Mouse (Mus musculus): Measurements from ENCODE around the gene Snrnp200.
"Not testable (repeated sequence)": the region's sequence is repeated elsewhere in the genome, so short reads cannot be mapped to it uniquely, and the experiment has no call there.

The Snrnp200 gene

DNA sequence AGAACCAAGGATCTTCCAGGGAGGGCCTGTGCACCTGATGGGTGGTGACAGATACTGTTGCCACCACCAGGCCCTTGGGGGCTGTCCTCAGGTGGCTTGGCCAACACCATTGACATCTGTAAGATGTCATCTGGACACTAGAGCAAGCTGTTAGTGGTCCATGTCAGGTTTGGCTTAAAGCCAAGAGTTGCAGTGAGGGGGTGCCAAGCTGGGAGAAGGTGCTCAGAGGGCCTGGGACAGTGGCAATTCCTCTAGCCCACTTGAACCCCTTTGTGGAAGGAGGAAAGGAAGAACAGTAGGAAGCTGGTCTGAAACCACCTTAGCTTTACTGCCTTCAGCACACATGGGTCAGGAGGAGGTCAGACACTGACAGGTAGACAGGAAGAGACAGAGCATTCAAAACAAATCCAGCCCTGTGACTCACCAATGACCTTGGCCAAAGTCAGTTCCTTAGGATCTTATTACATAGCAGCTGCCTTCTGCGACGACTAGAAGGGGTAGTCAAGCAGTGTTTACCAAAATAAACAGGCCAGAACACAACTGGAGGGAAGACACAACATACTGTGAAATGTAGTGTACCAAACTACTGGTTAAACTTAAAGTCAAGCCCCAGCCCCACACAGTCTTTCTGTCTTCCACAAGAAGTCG, 43.8 kb downstream of the Snrnp200 start:
- in situ Hi-C loops (cut with MboI; ENCODE audit: low sequenced_read_pairs) = loop anchor here (10.0 kb wide), 1 partner anchor 93 kb away; no protein-coding TSS in a partner anchor

DNA sequence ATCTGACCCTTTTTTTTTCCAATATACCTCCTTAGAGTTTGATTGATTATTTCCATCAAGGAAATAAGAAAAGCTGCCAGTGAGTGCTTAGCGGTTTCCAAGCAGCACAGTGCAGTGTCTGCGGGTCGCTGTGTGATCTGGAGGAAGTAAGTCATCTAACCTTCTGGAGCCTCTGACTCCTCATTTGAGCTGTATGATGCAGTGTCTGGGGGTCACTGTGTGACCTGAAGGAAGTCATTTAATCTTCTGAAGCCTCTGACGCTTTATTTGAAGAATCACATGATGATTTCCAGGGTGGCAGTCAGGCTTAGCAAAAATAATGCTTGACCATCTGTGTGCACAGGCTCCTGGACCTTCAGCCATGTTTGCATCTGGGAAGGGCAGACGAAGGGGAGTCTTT, 44.6 kb downstream of the Snrnp200 start:
- in situ Hi-C loops (cut with MboI; ENCODE audit: low sequenced_read_pairs) = loop anchor here (10.0 kb wide), 1 partner anchor 92 kb away; no protein-coding TSS in a partner anchor

DNA sequence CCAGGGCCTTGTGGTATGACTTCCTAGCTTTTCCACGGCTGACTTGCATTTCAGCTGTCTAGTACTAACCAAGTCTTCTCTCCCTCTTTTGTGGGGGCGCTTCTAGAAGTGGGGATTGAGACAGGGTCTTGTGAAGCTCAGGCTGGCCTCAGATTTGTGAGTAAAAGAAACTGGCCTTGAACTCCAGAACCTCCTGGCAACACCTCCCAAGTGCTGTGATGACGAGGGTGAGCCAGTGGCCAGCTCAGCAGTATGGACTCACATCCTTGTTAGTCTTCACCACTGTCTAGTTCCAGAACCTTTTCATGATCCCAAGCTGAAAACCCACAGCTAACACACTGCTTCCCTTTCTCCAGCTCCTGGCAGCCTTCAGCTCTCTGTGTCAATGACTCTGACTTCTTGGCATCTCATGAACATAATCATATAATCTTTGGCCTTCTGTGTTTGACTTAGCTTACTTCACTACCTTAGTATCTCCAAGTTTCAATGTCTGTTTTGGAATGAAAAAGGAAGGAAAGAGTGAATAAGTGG, 46.5 kb downstream of the Snrnp200 start:
- in situ Hi-C loops (cut with MboI; ENCODE audit: low sequenced_read_pairs) = loop anchor here (10.0 kb wide), 1 partner anchor 90 kb away; no protein-coding TSS in a partner anchor

DNA sequence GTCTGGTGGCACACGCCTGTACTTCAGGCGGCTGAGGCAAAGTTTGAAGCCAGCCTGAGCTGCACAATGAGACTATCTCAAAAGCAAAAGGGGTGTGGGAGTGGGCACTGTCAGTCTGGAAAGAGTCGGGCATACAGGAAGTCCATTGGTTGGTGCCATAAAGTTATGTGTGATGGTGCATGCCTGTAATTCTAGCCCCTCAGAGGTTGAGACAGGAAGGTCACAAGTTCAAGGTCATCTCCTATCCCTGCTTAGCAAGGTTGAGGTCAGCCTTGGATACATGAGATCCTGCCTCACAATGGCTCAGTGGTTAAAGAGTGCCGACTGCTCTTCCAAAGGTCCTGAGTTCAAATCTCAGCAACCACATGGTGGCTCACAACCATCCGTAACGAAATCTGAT, 47.1 kb downstream of the Snrnp200 start:
- in situ Hi-C loops (cut with MboI; ENCODE audit: low sequenced_read_pairs) = loop anchor here (10.0 kb wide), 1 partner anchor 90 kb away; no protein-coding TSS in a partner anchor

DNA sequence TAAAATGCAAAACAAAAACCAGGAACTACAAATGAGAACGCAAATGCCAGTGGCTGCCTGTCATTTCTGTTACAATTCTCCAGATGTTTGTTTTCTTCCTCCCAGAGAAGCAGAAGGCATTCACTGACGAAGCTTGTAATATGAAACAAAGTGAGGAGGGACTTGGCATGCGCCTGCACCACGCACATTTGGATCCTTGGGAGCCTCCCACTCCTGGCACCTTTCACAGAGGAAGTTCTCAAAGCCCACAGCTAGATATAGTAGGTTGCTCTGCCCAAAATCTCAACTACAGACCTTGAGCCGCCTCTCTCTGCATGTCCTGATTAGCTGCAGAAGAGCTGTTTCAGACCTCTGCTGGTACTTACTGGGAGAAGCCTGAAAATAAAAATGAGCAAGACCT, 51.2 kb downstream of the Snrnp200 start:
- in situ Hi-C loops (cut with MboI; ENCODE audit: low sequenced_read_pairs) = loop anchor here (10.0 kb wide), 1 partner anchor 85 kb away; no protein-coding TSS in a partner anchor

DNA sequence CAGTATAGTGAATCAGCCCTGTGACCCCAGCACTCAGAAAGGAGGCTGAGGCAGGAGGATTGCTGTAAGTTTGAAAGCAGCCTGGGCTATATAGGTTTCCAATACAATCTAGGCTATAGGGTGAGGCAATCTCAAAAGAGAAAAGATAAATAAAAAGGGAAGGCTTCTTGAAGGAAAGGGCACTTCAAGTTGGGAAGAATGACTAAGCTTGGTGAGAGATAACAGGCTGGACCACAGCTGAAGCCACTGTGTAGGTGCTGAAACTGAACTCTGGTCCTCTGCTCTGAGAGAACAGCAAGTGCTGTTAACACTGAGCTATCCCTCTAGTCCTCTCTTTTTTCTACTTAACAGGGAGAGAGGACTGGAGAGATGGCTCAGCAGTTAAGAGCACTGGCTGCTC, 54.3 kb downstream of the Snrnp200 start:
- in situ Hi-C loops (cut with MboI; ENCODE audit: low sequenced_read_pairs) = no loop called here

DNA sequence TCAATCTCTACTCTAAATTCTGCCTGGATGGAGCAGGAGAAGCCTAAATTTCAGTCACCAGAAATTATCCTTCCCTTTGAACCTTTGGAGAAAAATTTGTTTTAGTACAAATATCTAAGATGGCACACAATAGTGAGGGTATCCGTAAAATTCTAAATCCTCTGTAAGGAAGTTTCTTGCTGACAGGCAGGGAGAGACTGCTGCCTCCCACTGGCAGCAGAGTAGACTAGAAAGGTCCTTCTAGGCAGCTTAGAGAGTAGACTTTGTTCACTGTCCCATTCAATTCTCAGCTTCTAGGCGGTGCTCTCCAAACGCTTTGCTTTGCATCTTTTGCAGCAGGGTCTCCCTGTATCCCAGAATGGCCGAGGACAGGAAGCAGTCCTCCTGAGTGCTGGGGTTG, 59.7 kb downstream of the Snrnp200 start:
- in situ Hi-C loops (cut with MboI; ENCODE audit: low sequenced_read_pairs) = no loop called here

DNA sequence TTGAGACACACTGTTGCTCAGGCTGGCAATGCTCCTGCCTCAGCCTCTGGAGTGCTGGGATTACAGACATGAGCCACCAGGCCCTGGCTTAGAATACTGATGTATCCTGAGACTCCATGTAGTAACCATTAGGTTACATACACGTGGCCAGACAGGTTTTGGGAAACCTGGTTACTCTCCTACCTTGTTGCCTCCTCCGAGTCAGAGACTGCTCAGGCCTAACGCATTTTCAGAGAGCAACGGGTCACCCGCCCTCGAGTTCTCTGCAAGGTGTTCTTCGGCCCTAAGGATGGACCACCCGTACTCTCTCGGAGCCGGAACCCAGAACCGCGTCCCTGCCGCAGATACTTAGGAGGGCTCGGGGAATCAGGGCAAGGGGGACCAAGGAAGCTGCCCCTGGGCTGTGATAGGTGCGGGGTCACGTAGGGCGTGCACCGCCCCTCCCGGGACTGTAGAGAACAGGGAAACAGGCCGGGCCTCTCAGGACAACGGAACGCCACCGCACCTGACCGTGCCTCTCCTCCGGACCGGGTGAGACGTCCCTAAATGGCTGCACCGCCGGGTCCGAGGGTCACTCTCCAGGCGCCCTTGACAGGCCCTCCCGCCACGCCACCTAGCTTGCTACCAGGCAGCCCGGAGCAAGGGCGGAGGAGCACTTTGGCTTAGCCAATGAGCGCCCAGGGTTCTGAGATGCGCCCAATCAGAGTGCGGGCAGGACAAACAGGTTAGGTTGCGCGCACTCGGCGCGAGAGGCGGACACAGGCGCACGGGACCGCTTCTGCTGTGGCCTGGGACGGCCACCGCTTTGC, 61.5 kb downstream of the Snrnp200 start, which contains the start of gene Stard7:
Gene Stard7, plus strand, starts transcription at position 728 of the 809 bp plus-strand sequence.
- in situ Hi-C loops (cut with MboI; ENCODE audit: low sequenced_read_pairs) = no loop called here

DNA sequence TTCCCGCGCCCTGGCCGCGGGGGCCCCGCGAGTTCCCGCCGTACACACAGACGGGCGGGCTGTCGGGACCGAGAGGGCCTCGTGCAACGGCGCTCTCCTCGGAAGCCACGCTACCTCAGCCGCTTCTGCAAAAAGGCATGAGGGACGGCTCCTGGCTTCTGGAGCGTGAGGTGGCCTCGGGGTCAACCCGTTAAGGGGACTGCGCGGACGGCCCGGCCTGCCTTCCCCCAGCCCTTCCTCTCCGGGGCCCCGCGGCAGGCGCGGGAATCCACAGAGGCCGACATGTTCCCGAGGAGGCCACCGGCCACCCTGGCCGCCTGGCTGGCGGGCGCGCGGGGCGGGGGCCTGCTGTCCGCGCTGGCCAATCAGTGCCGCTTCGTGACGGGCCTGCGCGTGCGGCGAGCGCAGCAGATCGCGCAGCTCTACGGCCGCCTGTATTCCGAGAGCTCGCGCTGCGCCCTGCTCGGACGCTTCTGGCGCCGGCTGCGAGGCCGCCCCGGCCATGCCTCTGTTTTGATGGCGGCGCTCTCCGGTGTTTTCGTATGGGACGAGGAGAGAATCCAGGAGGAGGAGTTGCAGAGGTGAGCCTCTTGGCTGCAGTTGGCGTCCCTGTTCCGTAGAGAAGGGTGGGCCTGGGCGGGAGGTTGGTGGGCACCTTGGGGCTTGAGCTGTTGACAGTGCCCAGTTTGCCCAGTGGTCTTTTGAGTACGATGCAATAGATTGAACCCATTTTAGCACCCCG, 62.3 kb downstream of the Snrnp200 start:
- in situ Hi-C loops (cut with MboI; ENCODE audit: low sequenced_read_pairs) = no loop called here

DNA sequence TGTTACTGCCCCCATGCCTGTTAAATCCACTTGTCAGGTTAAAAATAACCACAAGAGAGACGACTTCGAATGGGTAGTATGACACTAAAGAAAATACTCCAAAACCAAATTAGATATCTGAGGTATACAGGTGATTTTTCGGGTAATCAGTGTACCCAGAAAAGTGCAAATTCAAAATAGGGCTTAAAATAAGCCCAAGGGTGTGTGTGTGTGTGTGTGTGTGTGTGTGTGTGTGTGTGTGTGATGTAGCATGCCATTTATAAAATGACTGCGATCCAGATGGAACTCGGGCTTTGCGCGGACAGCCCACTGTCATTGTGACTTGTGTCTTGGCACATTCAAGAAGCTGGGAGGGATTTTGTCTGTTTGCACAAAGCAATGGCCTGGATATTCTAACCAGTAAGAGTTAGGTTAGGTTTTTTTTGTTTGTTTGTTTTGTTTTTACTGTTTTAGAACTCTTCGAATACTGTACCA, 62.9 kb downstream of the Snrnp200 start:
- in situ Hi-C loops (cut with MboI; ENCODE audit: low sequenced_read_pairs) = no loop called here

DNA sequence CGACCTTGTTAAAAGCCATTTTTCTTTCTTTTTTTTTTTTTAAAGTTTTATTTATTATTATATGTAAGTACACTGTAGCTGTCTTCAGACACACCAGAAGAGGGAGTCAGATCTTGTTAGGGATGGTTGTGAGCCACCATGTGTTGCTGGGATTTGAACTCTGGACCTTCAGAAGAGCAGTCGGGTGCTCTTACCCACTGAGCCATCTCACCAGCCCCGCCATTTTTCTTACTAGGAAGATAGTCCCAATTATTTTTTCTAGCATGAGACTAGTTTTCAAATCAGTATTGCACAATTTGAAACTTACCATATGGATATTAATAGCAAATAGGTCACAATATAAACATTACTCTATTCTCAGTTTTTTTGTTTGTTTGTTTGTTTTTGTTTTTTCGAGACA, 63.9 kb downstream of the Snrnp200 start:
- in situ Hi-C loops (cut with MboI; ENCODE audit: low sequenced_read_pairs) = not testable (repeated sequence)

DNA sequence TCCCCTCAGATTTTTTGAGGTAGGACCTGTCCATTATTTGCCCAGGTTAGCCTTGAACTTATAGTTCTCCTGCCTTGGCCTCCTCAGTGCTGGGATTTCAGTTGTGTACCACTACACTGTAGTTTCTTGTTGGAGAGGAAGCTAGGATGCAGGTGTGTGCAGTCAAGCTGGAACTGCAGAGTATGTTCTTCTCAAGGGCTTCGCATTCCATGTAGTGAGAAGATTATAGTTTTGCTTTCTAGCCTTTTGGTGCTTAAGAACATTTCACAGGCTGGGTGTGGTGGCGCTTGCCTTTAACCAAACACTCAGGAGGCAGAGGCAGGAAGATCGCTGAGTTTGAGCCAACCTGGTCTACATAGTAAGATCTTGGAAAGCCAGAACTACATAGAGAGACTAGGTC, 64.6 kb downstream of the Snrnp200 start:
- in situ Hi-C loops (cut with MboI; ENCODE audit: low sequenced_read_pairs) = no loop called here

DNA sequence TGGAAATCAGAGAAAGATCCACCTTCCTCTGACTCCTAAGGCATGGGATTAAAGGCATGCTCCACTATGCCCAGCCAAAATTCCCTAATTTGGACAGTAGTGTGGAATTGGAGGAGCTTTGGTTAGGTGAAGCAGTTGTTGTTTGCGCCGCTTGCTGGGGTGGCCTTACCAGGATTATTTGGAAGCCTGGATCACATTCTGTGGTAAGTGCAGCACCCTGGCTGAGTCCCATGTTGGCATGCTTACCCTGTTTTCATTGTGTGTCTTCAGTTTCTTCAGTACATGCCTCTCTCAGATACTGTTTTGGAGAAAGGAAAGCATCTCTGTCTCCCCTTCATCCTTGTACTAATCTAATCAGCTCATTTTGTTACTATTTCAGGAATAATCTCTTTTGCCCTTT, 66.4 kb downstream of the Snrnp200 start:
- in situ Hi-C loops (cut with MboI; ENCODE audit: low sequenced_read_pairs) = no loop called here

DNA sequence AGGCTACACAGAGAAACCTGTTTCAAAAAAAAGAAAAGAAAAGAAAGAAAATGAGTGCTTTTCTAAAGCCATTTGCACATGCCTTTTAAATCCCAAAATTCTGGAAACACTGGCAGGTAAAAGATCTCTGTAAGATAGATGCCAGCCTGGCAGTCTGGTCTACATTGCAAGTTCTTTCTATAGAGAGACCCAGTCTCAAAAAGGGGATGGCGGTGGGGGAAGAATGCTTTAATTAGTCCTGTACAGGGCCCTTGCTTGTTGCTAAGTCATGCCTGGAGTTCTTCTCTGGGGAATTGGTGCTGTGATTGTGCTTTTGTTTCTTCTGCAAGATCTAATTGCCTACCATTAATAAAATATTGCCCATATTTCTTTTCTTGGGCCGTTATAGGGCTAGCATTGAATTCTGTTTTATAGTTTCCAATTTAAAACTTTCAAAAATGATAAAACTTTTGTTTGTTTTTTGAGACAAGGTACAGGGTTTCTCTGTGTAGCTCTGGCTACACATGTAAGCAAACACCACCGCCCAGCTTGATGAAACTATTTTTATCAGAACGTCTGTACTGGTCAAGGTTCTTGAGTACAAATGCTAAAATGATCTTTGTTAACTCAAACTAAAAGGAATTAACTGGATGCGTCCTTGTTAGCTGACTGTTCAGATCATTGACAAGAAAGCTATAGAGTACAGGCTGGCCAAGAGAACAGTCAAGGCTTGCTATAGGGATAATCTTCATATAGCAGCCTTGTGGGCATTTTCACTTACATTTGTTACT, 67.5 kb downstream of the Snrnp200 start:
- in situ Hi-C loops (cut with MboI; ENCODE audit: low sequenced_read_pairs) = no loop called here

DNA sequence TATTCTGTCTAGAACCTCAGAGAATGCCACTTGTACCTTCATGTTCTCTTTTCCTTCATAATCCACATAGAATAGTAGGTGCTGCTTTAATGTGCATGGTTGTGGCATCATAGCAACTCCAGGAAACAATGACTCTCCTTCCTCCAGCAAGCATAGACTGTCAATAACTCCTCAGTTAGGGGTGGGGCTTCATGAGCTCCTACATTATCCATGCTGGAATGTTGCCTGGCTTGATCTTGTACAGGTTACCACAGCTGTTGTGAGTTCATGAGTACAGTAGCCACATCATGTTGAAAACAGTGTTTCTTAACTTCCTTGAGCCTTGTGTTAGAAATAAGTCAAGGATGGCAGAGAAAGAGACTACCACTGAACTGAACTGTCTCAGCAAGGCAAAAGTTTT, 70.0 kb downstream of the Snrnp200 start:
- in situ Hi-C loops (cut with MboI; ENCODE audit: low sequenced_read_pairs) = no loop called here
